Mouse (Mus musculus): ENCODE measurements around the gene Tecr. TPM values are rescaled to one million over a fixed set of nuclear protein-coding genes. Genes with fewer than 3 reads are reported as not detected.

The Tecr gene
- total and polyA plus RNA-seq, 3 experiments, result 145 to 305 (median 216) TPM

DNA sequence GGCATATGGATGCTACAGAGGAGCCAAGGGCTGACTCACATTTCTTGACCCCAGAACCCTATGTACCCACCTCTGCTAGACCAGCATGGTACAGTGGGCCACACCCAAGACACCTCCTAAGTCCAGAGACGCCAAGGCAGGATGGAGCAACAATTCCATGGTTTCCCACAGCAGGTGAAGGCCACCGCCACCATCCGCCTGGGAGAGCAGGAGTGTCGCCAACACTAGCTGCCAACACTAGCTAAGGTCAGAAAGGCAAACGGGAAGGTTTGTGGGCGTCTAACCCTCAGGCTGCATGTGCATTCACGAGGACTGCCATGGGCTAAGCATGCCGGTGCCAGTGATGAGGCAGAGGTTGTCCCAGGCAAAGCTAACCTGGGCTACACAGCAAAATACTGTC is 25.5 kb downstream of the Tecr start:
- TF ChIP-seq GATA2 (IDR thresholded peaks at IDR 0.05; ENCODE audit: borderline replicate concordance, low read depth, low read length), result no peak
- TF ChIP-seq POLR2AphosphoS5 (IDR thresholded peaks at IDR 0.05; ENCODE audit: insufficient replicate concordance, low read depth, low read length), result no peak
- TF ChIP-seq GATA1 (IDR thresholded peaks at IDR 0.05; ENCODE audit: borderline replicate concordance, low read length), result no peak
- TF ChIP-seq CTCF (IDR thresholded peaks at IDR 0.05; ENCODE audit: low read depth, low read length), result no peak
- no peak for TF ChIP-seq TAL1 (conservative IDR thresholded peaks at IDR 0.05; ENCODE audit: low read depth, low read length)
- DNase-seq (ENCODE audit: low spot score), result no peak
- no peak for ATAC-seq (ENCODE audit: extremely low read depth, insufficient number of reproducible peaks, low FRiP score, poor library complexity, severe bottlenecking)
- H3K36me3 ChIP-seq (replicated peaks), result peaks cover 91% of the 10 kb centered on the region
- H3K4me1 ChIP-seq (ENCODE audit: insufficient read depth, low read depth, low read length), result peaks cover 50% of the 10 kb centered on the region
- no peaks in the 10 kb centered on the region for H3K27me3 ChIP-seq (ENCODE audit: insufficient read depth, low read length)
- H3K9me3 ChIP-seq (replicated peaks), result no peaks in the 10 kb centered on the region
- no peak overlapping the region for H3K4me3 ChIP-seq (ENCODE audit: low read depth, low read length)

DNA sequence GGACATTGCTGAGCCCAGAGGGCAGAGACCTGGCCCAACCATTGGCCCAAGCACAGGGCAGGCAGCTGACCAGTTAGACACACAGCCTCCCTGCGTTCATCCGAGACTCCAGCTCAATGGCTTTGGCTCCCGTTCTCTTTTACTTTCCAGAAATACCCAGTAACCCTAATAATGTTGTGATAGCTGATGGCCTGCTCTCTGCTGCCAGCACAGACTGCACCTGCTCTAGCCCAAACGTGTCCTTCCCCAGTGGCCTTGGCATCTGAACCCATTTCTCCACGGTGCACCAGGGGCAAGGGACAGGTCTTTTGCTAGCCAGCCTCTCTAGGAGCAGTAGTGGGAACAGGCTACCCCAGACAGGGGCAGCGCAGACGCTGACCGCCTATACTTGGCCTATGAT is 26.9 kb downstream of the Tecr start:
- ATAC-seq (ENCODE audit: extremely low read depth, insufficient number of reproducible peaks, low FRiP score, poor library complexity, severe bottlenecking) (no peak), DNase-seq (ENCODE audit: low spot score) (no peak)
- Histone ChIP-seq H3K9me3 (replicated peaks) (no peaks in the 10 kb centered on the region), H3K4me3 (ENCODE audit: low read depth, low read length) (no peak overlapping the region), H3K27me3 (ENCODE audit: insufficient read depth, low read length) (no peaks in the 10 kb centered on the region), H3K4me1 (ENCODE audit: insufficient read depth, low read depth, low read length) (peaks cover 45% of the 10 kb centered on the region), H3K36me3 (replicated peaks) (peaks cover 94% of the 10 kb centered on the region)
- TF ChIP-seq CTCF (IDR thresholded peaks at IDR 0.05; ENCODE audit: low read depth, low read length) (no peak), POLR2AphosphoS5 (IDR thresholded peaks at IDR 0.05; ENCODE audit: insufficient replicate concordance, low read depth, low read length) (no peak), GATA2 (IDR thresholded peaks at IDR 0.05; ENCODE audit: borderline replicate concordance, low read depth, low read length) (no peak), TAL1 (conservative IDR thresholded peaks at IDR 0.05; ENCODE audit: low read depth, low read length) (no peak), GATA1 (IDR thresholded peaks at IDR 0.05; ENCODE audit: borderline replicate concordance, low read length) (no peak)

GRCm38 (mm10) chr8:83579676-83580075 is 28.1 kb downstream of the Tecr start:
- H3K27me3 ChIP-seq (ENCODE audit: insufficient read depth, low read length), result no peaks in the 10 kb centered on the region
- H3K36me3 ChIP-seq (replicated peaks), result peaks cover 94% of the 10 kb centered on the region
- no peak overlapping the region for H3K4me3 ChIP-seq (ENCODE audit: low read depth, low read length)
- DNase-seq (ENCODE audit: low spot score) (no peak), ATAC-seq (ENCODE audit: extremely low read depth, insufficient number of reproducible peaks, low FRiP score, poor library complexity, severe bottlenecking) (no peak)
- no peak for TF ChIP-seq GATA2 (IDR thresholded peaks at IDR 0.05; ENCODE audit: borderline replicate concordance, low read depth, low read length)
- no peak for TF ChIP-seq CTCF (IDR thresholded peaks at IDR 0.05; ENCODE audit: low read depth, low read length)
- TF ChIP-seq POLR2AphosphoS5 (IDR thresholded peaks at IDR 0.05; ENCODE audit: insufficient replicate concordance, low read depth, low read length), result no peak
- no peak for TF ChIP-seq GATA1 (IDR thresholded peaks at IDR 0.05; ENCODE audit: borderline replicate concordance, low read length)
- no peak for TF ChIP-seq TAL1 (conservative IDR thresholded peaks at IDR 0.05; ENCODE audit: low read depth, low read length)
- no peaks in the 10 kb centered on the region for H3K9me3 ChIP-seq (replicated peaks)
- H3K4me1 ChIP-seq (ENCODE audit: insufficient read depth, low read depth, low read length), result peaks cover 50% of the 10 kb centered on the region

DNA sequence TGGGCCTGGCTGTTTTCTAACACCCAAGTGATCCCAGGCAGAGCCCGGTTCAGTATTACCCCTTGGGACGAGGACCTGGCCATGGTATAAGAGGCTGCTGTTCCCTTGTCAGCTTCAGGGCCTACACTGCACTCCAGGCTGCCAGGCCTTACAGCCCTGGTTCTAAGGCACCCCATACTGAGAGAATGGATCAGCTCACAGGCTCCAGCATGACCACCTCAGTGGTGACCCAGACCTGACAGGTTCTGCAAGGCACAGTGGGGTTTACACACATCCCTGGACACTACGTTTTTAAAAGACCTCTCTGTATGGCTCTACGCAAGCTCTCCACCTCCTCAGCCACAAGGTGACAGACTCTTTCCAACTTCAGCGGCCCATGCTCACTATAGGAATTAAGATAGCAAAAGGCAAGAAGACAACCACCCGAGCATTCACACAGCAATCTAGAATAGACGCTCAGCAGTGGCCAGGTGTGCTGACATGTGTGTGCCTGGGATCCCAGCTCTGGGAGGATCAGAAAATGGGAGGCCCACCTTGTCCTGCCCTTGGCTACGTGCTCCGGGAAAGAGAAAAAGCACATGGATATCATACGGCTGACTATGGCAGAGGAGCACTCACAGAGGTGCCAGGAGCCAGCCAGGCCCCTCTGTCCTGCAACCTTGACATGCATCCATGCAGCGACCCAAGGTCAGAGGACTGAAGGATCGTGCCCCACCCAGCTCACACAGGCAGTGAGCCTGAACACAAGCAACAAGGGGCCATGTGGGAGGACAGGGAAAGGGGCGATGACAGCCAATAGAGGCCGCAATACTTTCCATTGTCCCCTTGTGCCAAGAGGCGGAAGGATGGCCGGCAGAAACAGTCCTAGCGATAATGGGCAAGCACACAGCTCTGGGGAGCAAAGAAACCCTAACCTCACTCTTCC is 29.4 kb downstream of the Tecr start:
- DNase-seq (ENCODE audit: low spot score), result no peak
- no peaks in the 10 kb centered on the region for H3K9me3 ChIP-seq (replicated peaks)
- peaks cover 59% of the 10 kb centered on the region for H3K4me1 ChIP-seq (ENCODE audit: insufficient read depth, low read depth, low read length)
- H3K36me3 ChIP-seq (replicated peaks), result peaks cover 96% of the 10 kb centered on the region
- ATAC-seq (ENCODE audit: extremely low read depth, insufficient number of reproducible peaks, low FRiP score, poor library complexity, severe bottlenecking), result no peak
- no peak for TF ChIP-seq TAL1 (conservative IDR thresholded peaks at IDR 0.05; ENCODE audit: low read depth, low read length)
- TF ChIP-seq POLR2AphosphoS5 (IDR thresholded peaks at IDR 0.05; ENCODE audit: insufficient replicate concordance, low read depth, low read length), result no peak
- TF ChIP-seq GATA1 (IDR thresholded peaks at IDR 0.05; ENCODE audit: borderline replicate concordance, low read length), result no peak
- no peak for TF ChIP-seq GATA2 (IDR thresholded peaks at IDR 0.05; ENCODE audit: borderline replicate concordance, low read depth, low read length)
- H3K27me3 ChIP-seq (ENCODE audit: insufficient read depth, low read length), result no peaks in the 10 kb centered on the region
- no peak overlapping the region for H3K4me3 ChIP-seq (ENCODE audit: low read depth, low read length)

GRCm38 (mm10) chr8:83577384-83577791 is 30.4 kb downstream of the Tecr start:
- H3K36me3 ChIP-seq (replicated peaks), result peaks cover 97% of the 10 kb centered on the region
- no peaks in the 10 kb centered on the region for H3K9me3 ChIP-seq (replicated peaks)
- no peak for TF ChIP-seq GATA1 (IDR thresholded peaks at IDR 0.05; ENCODE audit: borderline replicate concordance, low read length)
- TF ChIP-seq POLR2AphosphoS5 (IDR thresholded peaks at IDR 0.05; ENCODE audit: insufficient replicate concordance, low read depth, low read length), result no peak
- no peak for TF ChIP-seq GATA2 (IDR thresholded peaks at IDR 0.05; ENCODE audit: borderline replicate concordance, low read depth, low read length)
- no peak for TF ChIP-seq TAL1 (conservative IDR thresholded peaks at IDR 0.05; ENCODE audit: low read depth, low read length)
- no peak for TF ChIP-seq CTCF (IDR thresholded peaks at IDR 0.05; ENCODE audit: low read depth, low read length)
- no peaks in the 10 kb centered on the region for H3K27me3 ChIP-seq (ENCODE audit: insufficient read depth, low read length)
- no peak overlapping the region for H3K4me3 ChIP-seq (ENCODE audit: low read depth, low read length)
- DNase-seq (ENCODE audit: low spot score) (no peak), ATAC-seq (ENCODE audit: extremely low read depth, insufficient number of reproducible peaks, low FRiP score, poor library complexity, severe bottlenecking) (no peak)
- peaks cover 58% of the 10 kb centered on the region for H3K4me1 ChIP-seq (ENCODE audit: insufficient read depth, low read depth, low read length)

DNA sequence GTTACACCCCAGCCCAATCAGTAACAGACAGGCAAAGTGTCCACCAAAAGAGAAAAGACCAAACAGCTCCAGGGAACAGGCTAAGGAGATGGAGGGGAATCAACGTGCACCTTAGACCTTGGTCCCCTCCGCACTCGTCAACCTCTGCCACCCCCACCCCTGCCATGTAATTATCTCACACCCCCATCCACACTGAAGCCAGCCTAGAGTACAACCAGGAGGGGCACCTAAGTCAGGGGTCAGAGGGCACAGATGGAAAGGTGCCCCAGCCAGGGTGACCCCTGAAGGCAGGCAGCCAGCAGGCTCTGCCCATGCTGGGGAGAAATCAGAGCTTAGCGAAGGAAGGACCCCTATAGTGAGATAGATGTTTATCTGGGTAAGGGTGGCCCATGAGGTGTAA is 30.9 kb downstream of the Tecr start:
- no peak overlapping the region for H3K4me3 ChIP-seq (ENCODE audit: low read depth, low read length)

More for the DNA sequence above, 30.9 kb downstream of the Tecr start:
- TF ChIP-seq TAL1 (conservative IDR thresholded peaks at IDR 0.05; ENCODE audit: low read depth, low read length) (no peak), GATA2 (IDR thresholded peaks at IDR 0.05; ENCODE audit: borderline replicate concordance, low read depth, low read length) (no peak), POLR2AphosphoS5 (IDR thresholded peaks at IDR 0.05; ENCODE audit: insufficient replicate concordance, low read depth, low read length) (no peak), GATA1 (IDR thresholded peaks at IDR 0.05; ENCODE audit: borderline replicate concordance, low read length) (no peak), CTCF (IDR thresholded peaks at IDR 0.05; ENCODE audit: low read depth, low read length) (no peak)
- ATAC-seq (ENCODE audit: extremely low read depth, insufficient number of reproducible peaks, low FRiP score, poor library complexity, severe bottlenecking), result no peak
- DNase-seq (ENCODE audit: low spot score), result no peak
- peaks cover 57% of the 10 kb centered on the region for H3K4me1 ChIP-seq (ENCODE audit: insufficient read depth, low read depth, low read length)
- H3K27me3 ChIP-seq (ENCODE audit: insufficient read depth, low read length), result no peaks in the 10 kb centered on the region
- H3K36me3 ChIP-seq (replicated peaks), result peaks cover 97% of the 10 kb centered on the region
- no peaks in the 10 kb centered on the region for H3K9me3 ChIP-seq (replicated peaks)

All from G1E (cell line).